Mouse (Mus musculus): ENCODE data around the gene Zfp428.

DNA sequence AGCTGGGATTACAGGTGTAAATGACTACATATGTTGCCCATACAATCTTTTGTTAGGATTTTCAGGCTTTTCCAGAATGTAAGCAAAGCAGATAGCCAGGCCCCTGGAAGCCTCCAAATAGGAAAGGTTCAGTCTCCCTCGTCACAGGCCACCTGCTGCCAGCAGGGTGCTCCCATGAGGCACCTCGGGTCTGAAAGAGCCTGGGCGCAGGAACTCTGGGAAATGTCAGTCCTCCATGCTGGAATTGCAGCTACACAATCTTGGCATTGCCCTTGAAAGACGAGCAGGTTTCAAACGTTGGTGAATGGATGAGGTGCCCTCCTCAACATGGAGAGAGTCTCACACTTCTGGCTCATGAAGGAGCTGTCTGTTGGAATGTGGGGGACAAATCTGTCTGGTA, 31.3 kb downstream of the Zfp428 start:
- TF ChIP-seq GATA1 (IDR thresholded peaks at IDR 0.05; ENCODE audit: borderline replicate concordance, low read length) (no peak), FLI1 (IDR thresholded peaks at IDR 0.05; ENCODE audit: low read length) (no peak)

All from megakaryocyte, embryonic 14.5 days (primary cell).